Mouse (Mus musculus) layer of hippocampus, postnatal 25 days (tissue): ENCODE results near the gene Snx9. TPM values are rescaled to one million over a fixed set of nuclear protein-coding genes. Genes with fewer than 3 reads are reported as not detected.
A peak's percentile ranks its signal among the peaks of the same experiment; 100 is the strongest.

Experiments used
- DNase-seq, 2 experiments: peaks; one replicate each; pipeline ENCODE4 v3.0.0; 2022; ENCODE audit warnings: mixed read lengths in 2 of 2, low spot score in 1 of 2; ENCODE audit errors: extremely low spot score in 1 of 2
- total RNA-seq, 2 experiments: library from RNA; stranded (reverse); gene quantifications; 2 replicates each; pipeline ENCODE4 v1.2.3; 2021

The Snx9 gene
- total RNA-seq, 2 experiments from 2014 or later = 11.9 to 12.4 TPM

DNA sequence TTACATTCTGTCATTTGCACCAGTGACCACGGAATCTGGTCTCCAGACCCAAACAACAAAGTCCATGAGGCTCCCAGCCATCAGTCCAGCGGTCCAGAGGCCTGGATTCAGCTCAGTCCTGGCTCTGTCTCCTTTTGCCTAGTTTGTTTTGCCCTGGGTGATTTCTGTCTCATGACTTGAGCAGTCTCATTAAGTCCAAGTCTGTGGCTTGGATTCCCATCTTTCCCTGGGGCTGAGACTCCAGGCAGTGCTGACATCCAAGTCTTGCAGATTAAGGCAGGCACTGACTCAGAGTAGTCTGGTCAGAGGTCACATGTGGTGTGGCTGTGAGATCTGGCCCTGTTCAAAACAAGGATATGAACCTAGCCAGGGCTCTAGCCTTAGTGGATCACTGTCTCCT is 35.2 kb upstream of the Snx9 start:
- no peak for DNase-seq

DNA sequence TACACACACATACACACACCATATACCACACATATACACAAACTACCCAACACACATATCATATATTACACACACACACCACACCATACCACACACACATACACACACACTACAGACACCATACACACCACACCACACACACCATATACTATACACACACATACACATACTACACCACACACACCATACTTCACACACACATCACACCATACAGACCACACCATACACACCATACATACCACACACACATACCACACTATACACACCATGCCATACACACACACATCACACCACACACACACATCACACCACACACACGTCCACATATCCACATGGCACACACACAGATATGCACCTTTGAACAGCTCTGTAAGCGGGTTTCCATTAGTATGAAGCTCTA is 34.3 kb upstream of the Snx9 start:
- DNase-seq = no peak

GRCm38 (mm10) chr17:5807847-5808386 is 33.2 kb upstream of the Snx9 start:
- DNase-seq = no peak

DNA sequence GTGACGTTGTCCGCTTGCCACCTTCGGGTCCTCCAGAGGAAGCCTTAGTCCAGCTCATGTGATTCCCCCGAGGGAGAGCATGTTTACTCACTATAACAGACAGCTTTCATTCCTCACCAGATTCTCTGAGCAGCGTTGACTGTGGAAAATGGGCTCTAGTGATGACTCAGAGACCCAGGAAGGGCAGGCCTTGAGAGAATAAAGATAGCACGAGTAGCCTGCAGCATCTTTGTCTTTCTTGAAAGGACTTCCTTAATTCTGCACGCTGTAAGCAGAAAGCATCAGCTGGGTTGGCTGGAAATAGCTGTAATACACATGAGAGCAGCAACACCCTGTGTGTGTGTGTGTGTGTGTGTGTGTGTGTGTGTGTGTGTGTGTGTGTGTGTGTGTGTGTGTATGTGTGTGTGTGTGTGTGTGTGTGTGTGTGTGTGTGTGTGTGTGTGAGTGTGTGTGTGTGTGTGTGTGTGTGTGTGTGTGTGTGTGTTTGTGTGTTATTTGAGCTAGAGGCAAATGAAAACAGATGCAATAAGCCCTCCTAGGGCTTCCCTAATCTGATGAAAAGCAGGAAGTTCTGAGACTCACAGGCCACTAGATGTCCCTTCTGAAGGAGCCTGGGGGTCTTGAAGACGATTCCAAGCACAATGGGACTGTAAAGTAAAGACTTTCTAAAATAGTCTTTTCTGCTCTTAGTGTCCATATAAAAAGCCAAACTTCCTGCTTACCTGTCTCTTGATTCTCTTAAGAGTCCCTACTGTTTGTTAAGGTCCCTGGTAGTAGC is 27.1 kb upstream of the Snx9 start:
- no peak for DNase-seq

DNA sequence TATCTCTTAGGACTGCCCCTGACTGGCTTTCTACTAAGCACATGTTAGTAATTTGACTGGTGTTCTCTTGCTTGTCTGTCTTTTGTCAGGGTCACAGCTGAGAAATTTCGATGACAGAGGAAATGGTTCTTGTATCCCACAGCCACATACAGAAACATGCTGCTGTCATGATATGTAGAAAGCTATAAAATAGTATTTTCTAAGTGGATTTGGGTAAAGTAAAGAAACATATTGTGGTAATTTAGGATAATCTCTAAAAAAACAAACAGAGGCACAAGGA is 26.5 kb upstream of the Snx9 start:
- DNase-seq = no peak

- DNase-seq = no peak
Measured at GRCm38 (mm10) chr17:5817871-5818270, 23.3 kb upstream of the Snx9 start.

DNA sequence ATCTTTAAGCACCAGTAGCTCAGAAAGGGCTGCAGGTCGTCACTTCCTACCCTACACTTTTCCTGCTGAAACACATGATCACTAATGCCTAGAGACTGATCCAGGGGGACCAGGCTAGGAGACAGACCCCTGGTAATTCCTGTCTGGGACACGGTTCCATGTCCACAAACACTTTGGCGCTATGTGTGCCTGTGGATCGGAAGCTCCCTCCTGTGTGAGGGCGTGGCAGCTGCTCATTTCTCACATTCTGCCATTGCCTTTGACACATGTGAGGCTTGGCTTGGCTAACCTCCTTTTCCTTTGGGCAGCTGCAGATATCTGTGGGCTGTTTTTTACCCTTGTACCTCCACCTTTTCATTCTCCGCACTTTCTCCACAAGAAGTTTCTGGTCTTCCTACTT is 22.0 kb upstream of the Snx9 start:
- no peak for DNase-seq

- no peak for DNase-seq
Measured at GRCm38 (mm10) chr17:5819799-5820201, 21.3 kb upstream of the Snx9 start.

DNA sequence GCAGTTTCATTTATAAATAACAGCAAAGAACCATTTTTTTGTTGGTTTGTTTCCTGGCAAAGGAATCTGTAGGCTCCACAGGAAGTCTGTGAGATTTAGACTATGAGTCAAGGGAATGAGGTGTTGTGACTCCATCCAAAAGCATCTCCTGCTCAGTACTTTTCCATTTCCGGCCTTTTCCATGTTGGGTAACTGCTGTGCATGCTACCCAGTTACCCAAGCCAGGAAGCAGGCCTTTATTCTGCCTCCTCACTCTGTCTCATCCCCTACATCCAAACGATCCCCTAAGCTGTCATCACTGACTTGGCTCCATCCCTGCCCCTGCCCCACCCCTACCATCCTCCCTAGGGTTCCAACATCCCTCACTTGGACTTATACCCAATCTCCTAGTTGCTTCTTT is 18.6 kb upstream of the Snx9 start:
- DNase-seq = no peak

DNA sequence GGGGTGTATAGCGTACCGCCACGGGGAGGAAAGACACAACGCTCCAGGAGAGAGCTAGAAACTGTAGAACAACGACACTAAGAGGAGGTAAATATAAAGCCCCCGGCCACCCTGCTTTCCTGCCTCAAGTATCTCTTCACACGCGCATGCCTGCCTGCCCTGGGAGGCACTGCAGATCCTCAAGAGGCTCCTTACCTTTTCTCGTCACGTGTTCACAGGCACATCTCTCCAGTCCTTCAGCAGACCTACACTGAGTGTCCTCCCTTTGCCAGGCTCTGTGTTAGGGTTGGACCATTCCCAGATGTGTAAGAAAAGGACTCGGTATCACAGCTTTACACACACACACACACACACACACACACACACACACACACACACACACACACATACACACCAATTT is 18.1 kb upstream of the Snx9 start:
- no peak for DNase-seq

GRCm38 (mm10) chr17:5827836-5828582 is 13.1 kb upstream of the Snx9 start:
- no peak for DNase-seq

DNA sequence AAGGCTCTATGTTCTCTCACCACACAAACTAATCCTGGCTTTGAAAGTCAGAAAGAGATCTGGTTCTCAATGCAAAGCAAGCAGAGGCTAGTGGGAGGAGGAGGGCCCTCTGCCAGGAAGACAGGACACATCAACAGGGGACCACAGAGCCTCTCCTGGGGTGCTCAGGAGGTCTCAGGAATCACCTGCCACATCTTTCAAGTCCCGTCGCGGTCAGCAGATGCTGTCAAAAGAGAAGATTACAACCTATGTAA is 12.6 kb upstream of the Snx9 start:
- DNase-seq = no peak

DNA sequence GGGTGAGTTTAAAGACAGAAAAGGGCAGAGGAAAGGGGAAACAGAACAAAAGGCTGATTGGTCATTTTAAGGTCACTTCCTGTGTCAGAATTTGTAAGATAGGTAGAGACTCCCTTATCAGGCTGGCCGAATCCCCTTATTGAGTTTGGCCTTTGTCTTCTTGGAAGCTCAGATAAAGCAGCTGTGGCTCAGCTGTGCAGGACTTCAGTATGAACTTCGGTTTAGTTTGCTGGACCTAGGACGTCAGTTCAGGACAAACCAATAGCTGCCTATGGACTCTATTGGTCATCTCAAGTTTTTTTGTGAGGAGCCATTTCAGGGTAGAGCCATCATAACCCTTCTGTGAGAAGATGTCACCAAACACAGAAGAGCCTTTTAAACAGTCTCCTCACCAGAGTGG is 12.2 kb upstream of the Snx9 start:
- DNase-seq = no peak

DNA sequence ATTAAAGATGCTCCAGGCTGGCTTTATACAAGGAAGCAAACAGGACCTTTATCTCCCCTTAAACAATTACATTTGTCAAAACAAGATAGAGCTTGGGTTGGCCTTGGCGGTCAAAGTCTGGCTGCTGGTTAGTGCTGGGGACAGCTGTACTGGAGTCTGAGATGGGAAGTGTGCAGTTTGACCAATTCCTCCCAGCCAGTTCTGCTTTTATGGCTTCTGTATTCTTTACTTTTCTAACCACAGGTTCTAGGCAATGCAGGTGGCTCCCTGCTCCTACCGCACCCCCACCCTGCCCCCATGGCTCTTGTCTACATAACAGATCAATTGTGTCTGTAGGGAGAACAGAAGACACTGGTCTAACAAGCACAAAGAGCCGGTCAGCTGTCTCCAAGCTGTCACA is 11.2 kb upstream of the Snx9 start:
- no peak for DNase-seq

DNA sequence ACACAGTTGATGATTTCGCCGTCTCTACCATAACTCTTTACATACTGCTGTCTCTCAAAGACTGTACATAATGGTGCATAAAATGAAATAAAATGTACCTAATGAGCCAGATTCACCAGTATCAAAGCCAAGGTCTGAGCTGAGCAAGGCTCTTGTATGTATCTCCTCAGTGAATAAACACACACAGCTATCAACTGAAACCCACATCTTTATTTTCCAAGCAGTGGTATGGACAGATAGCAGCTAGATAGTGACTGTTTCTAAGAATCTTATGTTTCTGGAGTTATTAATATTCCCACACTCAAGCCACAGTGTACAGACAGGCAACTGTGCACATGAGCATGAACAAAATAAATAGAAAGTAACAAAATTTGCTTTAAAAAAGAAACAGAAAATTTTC is 10.7 kb upstream of the Snx9 start:
- no peak for DNase-seq

DNA sequence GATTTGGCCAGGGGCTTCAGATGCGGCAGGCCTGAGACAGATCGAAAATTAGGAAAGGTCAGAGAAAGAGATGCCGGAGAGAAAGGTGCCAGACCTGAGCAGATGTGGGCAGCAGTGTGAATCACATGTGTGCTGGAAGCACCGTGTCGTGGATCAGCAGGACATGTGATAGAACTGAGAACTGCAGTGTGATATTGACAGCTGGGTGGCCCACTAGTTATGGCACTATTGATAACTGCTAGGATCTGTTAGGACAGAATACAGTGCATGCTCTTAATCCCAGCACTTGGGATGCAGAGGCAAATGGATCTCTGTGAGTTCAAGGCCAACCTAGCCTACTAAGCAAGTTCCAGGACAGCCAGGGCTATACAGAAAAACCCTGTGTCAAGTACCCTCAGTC is 10.3 kb upstream of the Snx9 start:
- no peak for DNase-seq

DNA sequence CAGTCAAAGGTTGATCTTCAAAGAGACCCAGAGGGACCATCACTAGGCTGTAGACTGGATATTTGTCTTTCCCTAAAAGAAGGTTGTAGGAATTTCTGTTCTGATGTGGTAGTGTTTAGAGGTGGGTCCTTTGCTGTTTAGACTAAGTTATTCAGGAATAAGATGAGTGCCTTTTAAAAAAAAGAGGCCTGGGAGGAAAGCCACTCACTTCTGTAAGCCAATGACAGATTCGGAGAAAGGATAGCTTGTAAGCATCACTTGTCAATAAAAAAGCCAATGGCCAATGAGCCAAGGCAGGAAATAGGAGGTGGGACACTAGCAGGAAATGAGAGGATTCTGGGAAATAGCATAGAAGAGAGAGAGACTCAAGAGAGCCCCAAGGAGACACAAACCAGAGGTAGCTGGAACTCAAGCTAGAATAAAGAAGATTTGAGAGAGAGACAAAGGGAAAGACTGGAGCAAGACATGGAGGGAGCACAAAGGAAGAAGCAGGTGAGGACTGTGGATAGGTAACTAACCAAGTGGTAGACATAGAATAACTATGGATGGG is 9.8 kb upstream of the Snx9 start:
- no peak for DNase-seq

- no peak for DNase-seq
Measured at GRCm38 (mm10) chr17:5834166-5834565, 7.0 kb upstream of the Snx9 start.

GRCm38 (mm10) chr17:5834798-5835328 is 6.3 kb upstream of the Snx9 start:
- DNase-seq = no peak

GRCm38 (mm10) chr17:5839549-5840240 is 1.4 kb upstream of the Snx9 start:
- DNase-seq = no peak

- peak; percentile 18 to 41 for DNase-seq
Measured at GRCm38 (mm10) chr17:5840550-5841127, 490 bp upstream of the Snx9 start.
